In the genomic region with DNA sequence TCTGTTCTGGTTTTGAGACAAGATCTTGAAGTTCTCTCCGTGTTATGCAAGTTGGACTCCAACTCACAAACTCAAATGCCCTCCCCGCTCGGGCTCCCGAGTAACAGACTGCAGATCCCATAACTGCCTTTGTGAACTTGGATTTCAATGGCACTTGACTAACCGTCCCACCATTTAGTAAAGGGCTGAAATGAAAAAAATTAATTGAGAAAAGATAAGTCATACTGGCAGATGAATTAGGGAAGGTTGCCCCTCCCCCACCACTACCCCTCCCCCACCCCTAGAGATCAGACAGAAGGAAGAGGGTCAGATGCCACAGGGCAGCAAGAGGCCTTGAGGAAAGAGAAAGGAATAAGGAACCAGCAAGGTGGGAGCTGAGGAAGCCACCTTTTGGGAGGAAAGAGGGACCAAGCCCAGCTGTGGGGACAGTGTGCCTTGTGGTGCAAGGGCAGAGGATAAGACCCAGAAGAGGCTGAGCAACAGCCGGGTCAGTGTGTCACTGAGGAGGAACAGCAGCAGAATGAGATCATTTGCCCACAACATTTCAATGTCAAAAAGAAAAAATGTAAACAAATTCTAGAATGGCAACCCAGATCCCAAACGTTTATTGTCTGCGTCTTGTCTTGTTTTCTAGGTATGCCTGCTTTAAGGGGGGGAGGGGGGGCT, we compare ENCODE assay signal across 26 mouse cellular contexts. TPM values are rescaled to one million over a fixed set of nuclear protein-coding genes. Genes with fewer than 3 reads are reported as not detected.
A peak's percentile ranks its signal among the peaks of the same experiment; 100 is the strongest.
DNase-seq lines count a peak whose midpoint lies in the region; ATAC-seq and TF ChIP-seq lines count a peak whose summit lies in the region.
"Had no signal": no experiment of that assay in that cellular context is flagged by ENCODE, and none has a peak within 500 bp of the region (broad histone marks: within the 10 kb centered on the region; RNA-seq: fewer than 3 reads in every experiment).

No protein-coding gene starts in this region.

- no peak; the same call in 1 of the 2 replicates for TF ChIP-seq EP300 in lung, postnatal 0 days (IDR thresholded peaks at IDR 0.05)

- ATAC-seq in hindbrain, embryonic 12.5 days (ENCODE audit: low FRiP score), result no peak
- no peak for ATAC-seq in midbrain, embryonic 11.5 days (ENCODE audit: low FRiP score)
- no peak for ATAC-seq in midbrain, embryonic 14.5 days (ENCODE audit: low FRiP score, low TSS enrichment)
- ATAC-seq in lung, postnatal 0 days, result peak; percentile 79
- ATAC-seq: activated CD4-positive, CD25-positive, alpha-beta regulatory T cell, adult 4 months; forebrain, embryonic 16.5 days; hindbrain, postnatal 0 days; Patski had no signal

- TF ChIP-seq POLR2A in myocyte (IDR thresholded peaks at IDR 0.05; ENCODE audit: insufficient read length, low read depth), result no peak

- no peak for TF ChIP-seq CTCF in lung, postnatal 0 days (IDR thresholded peaks at IDR 0.05)

- H3K9ac ChIP-seq in hindbrain, embryonic 12.5 days, result no peak overlapping the region
- no peak overlapping the region for H3K9ac ChIP-seq in midbrain, embryonic 11.5 days (ENCODE audit: low read length)
- no peak overlapping the region for H3K9ac ChIP-seq in midbrain, embryonic 14.5 days (replicated peaks; ENCODE audit: low read length)
- H3K9ac ChIP-seq in lung, postnatal 0 days (replicated peaks; ENCODE audit: low read depth), result no peak overlapping the region
- H3K9ac ChIP-seq: embryonic facial prominence, embryonic 13.5 days; forebrain, embryonic 12.5 days; heart, embryonic 13.5 days; hindbrain, embryonic 13.5 days had no signal

- no peaks in the 10 kb centered on the region for H3K36me3 ChIP-seq in hindbrain, embryonic 10.5 days
- H3K36me3 ChIP-seq in hindbrain, embryonic 12.5 days, result no peaks in the 10 kb centered on the region
- H3K36me3 ChIP-seq in midbrain, embryonic 11.5 days (ENCODE audit: control insufficient read depth, insufficient read depth, low read length), result no peaks in the 10 kb centered on the region
- no peaks in the 10 kb centered on the region for H3K36me3 ChIP-seq in midbrain, embryonic 14.5 days (ENCODE audit: control insufficient read depth, insufficient read depth, low read length)
- H3K36me3 ChIP-seq in lung, postnatal 0 days (ENCODE audit: insufficient read depth, low read length), result no peaks in the 10 kb centered on the region
- H3K36me3 ChIP-seq in myocyte (ENCODE audit: control insufficient read depth, insufficient read depth), result no peaks in the 10 kb centered on the region
- H3K36me3 ChIP-seq: embryonic facial prominence, embryonic 13.5 days; forebrain, embryonic 12.5 days; heart, embryonic 13.5 days; hindbrain, embryonic 13.5 days had no signal

- DNase-seq in hindbrain, embryonic 10.5 days (ENCODE audit: low spot score), result no peak
- DNase-seq in midbrain, embryonic 11.5 days (ENCODE audit: low spot score, missing footprints), result peak; percentile 78
- no peak for DNase-seq in midbrain, embryonic 14.5 days
- DNase-seq in lung, postnatal 0 days (ENCODE audit: low spot score), result peak; percentile 42
- DNase-seq in heart, adult 8-10 months (ENCODE audit: low spot score), result no peak
- DNase-seq in layer of hippocampus, postnatal 14 days (ENCODE audit: low spot score in 2 of 2), result no peak
- DNase-seq: adrenal gland, postnatal 36 days; B cell, adult 2 months; cerebellum, adult 2 months; gastrocnemius, postnatal 14 days; heart, adult 2 months; heart, postnatal 36 days had no signal

- H3K4me1 ChIP-seq in hindbrain, embryonic 10.5 days (replicated peaks), result peaks cover 15% of the 10 kb centered on the region
- H3K4me1 ChIP-seq in hindbrain, embryonic 12.5 days, result peaks cover 10% of the 10 kb centered on the region; the same call in 1 of the 2 replicates
- H3K4me1 ChIP-seq in midbrain, embryonic 11.5 days (ENCODE audit: control insufficient read depth, insufficient read depth, low read length), result no peaks in the 10 kb centered on the region
- no peaks in the 10 kb centered on the region for H3K4me1 ChIP-seq in midbrain, embryonic 14.5 days (ENCODE audit: control insufficient read depth, insufficient read depth, low read length)
- H3K4me1 ChIP-seq in lung, postnatal 0 days (ENCODE audit: insufficient read depth, low read depth, low read length), result no peaks in the 10 kb centered on the region; the same call in 1 of the 2 replicates
- H3K4me1 ChIP-seq: embryonic facial prominence, embryonic 13.5 days had no signal

- H3K79me2 ChIP-seq in myocyte (ENCODE audit: control insufficient read depth, insufficient read depth), result no peaks in the 10 kb centered on the region

- H3K27me3 ChIP-seq in hindbrain, embryonic 10.5 days (ENCODE audit: insufficient read depth, poor library complexity, severe bottlenecking), result no peaks in the 10 kb centered on the region
- H3K27me3 ChIP-seq in hindbrain, embryonic 12.5 days, result no peaks in the 10 kb centered on the region
- no peaks in the 10 kb centered on the region for H3K27me3 ChIP-seq in midbrain, embryonic 11.5 days (ENCODE audit: control insufficient read depth, insufficient read depth, low read length)
- no peaks in the 10 kb centered on the region for H3K27me3 ChIP-seq in midbrain, embryonic 14.5 days (ENCODE audit: control insufficient read depth, insufficient read depth, low read length)
- no peaks in the 10 kb centered on the region for H3K27me3 ChIP-seq in lung, postnatal 0 days (replicated peaks; ENCODE audit: insufficient read depth, low read length)
- H3K27me3 ChIP-seq in myocyte (ENCODE audit: control insufficient read depth, insufficient read depth, insufficient read length), result no peaks in the 10 kb centered on the region
- H3K27me3 ChIP-seq: embryonic facial prominence, embryonic 13.5 days; forebrain, embryonic 12.5 days; heart, embryonic 13.5 days; hindbrain, embryonic 13.5 days had no signal

- H3ac ChIP-seq in myocyte (ENCODE audit: control insufficient read depth, insufficient read length), result no peak overlapping the region

- WGBS in hindbrain, embryonic 10.5 days, result 64% methylated on average over 8 of the region's 8 CpGs
- WGBS in hindbrain, embryonic 12.5 days, result 68% methylated on average over 8 of the region's 8 CpGs
- WGBS in midbrain, embryonic 11.5 days, result 68% methylated on average over 8 of the region's 8 CpGs
- 73% methylated on average over 8 of the region's 8 CpGs for WGBS in midbrain, embryonic 14.5 days
- 51% methylated on average over 8 of the region's 8 CpGs for WGBS in lung, postnatal 0 days

- H3K9me3 ChIP-seq in hindbrain, embryonic 10.5 days, result no peaks in the 10 kb centered on the region
- no peaks in the 10 kb centered on the region for H3K9me3 ChIP-seq in hindbrain, embryonic 12.5 days (replicated peaks)
- H3K9me3 ChIP-seq in midbrain, embryonic 11.5 days (ENCODE audit: control insufficient read depth, low read length), result no peaks in the 10 kb centered on the region
- no peaks in the 10 kb centered on the region for H3K9me3 ChIP-seq in midbrain, embryonic 14.5 days (ENCODE audit: control insufficient read depth, low read length)
- no peaks in the 10 kb centered on the region for H3K9me3 ChIP-seq in lung, postnatal 0 days (ENCODE audit: low read length)
- H3K9me3 ChIP-seq: embryonic facial prominence, embryonic 13.5 days; forebrain, embryonic 12.5 days; heart, embryonic 13.5 days had no signal

- no peak overlapping the region for H3K4me3 ChIP-seq in hindbrain, embryonic 10.5 days
- no peak overlapping the region for H3K4me3 ChIP-seq in hindbrain, embryonic 12.5 days
- H3K4me3 ChIP-seq in midbrain, embryonic 11.5 days (ENCODE audit: low read depth, low read length), result no peak overlapping the region
- no peak overlapping the region for H3K4me3 ChIP-seq in midbrain, embryonic 14.5 days (replicated peaks; ENCODE audit: low read depth, low read length)
- no peak overlapping the region for H3K4me3 ChIP-seq in lung, postnatal 0 days (ENCODE audit: low read depth, low read length)
- H3K4me3 ChIP-seq in myocyte, result no peak overlapping the region
- H3K4me3 ChIP-seq: embryonic facial prominence, embryonic 13.5 days; forebrain, embryonic 12.5 days; heart, adult 2 months; heart, embryonic 13.5 days; hindbrain, embryonic 13.5 days had no signal

- no peak overlapping the region for H3K4me2 ChIP-seq in hindbrain, embryonic 12.5 days (replicated peaks)
- H3K4me2 ChIP-seq in midbrain, embryonic 11.5 days, result no peak overlapping the region
- H3K4me2 ChIP-seq in midbrain, embryonic 14.5 days (ENCODE audit: low read length), result no peak overlapping the region
- no peak overlapping the region for H3K4me2 ChIP-seq in lung, postnatal 0 days (replicated peaks; ENCODE audit: low read depth, low read length)
- H3K4me2 ChIP-seq in myocyte (ENCODE audit: low read depth), result peak overlapping the region; percentile 29
- H3K4me2 ChIP-seq: embryonic facial prominence, embryonic 13.5 days; forebrain, embryonic 12.5 days; heart, embryonic 13.5 days; hindbrain, embryonic 13.5 days had no signal

- peak overlapping the region; percentile 69; the same call in 1 of the 2 replicates for H3K27ac ChIP-seq in hindbrain, embryonic 10.5 days
- H3K27ac ChIP-seq in hindbrain, embryonic 12.5 days, result no peak overlapping the region
- no peak overlapping the region for H3K27ac ChIP-seq in midbrain, embryonic 11.5 days (ENCODE audit: low read depth, low read length)
- no peak overlapping the region for H3K27ac ChIP-seq in midbrain, embryonic 14.5 days (replicated peaks; ENCODE audit: low read depth, low read length)
- no peak overlapping the region for H3K27ac ChIP-seq in lung, postnatal 0 days (ENCODE audit: low read length)
- H3K27ac ChIP-seq: embryonic facial prominence, embryonic 13.5 days; forebrain, embryonic 12.5 days; heart, adult 2 months; heart, embryonic 13.5 days; hindbrain, embryonic 13.5 days; hindbrain, postnatal 0 days had no signal

RNA-seq across cellular contexts. Expression of gene Kalrn, which starts 21.4 kb away (rescaled TPM):
- 14.2 and 16.6 TPM in 2 replicates for polyA plus RNA-seq in hindbrain, embryonic 10.5 days (2016; fragmentation: Nextera tagmentation; extraction: Ambion mirVana)
- 28.3 and 33.2 TPM in 2 replicates for polyA plus RNA-seq in hindbrain, embryonic 12.5 days (2016; fragmentation: Nextera tagmentation; extraction: Ambion mirVana)
- 15.5 and 16.8 TPM in 2 replicates for polyA plus RNA-seq in midbrain, embryonic 11.5 days (2014; fragmentation: Nextera tagmentation; extraction: Ambion mirVana)
- polyA plus RNA-seq in midbrain, embryonic 14.5 days (2014; fragmentation: Nextera tagmentation; extraction: Ambion mirVana), result 40.1 and 44.6 TPM in 2 replicates
- 12.7 and 13.6 TPM in 2 replicates for polyA plus RNA-seq in lung, postnatal 0 days (2015; fragmentation: Nextera tagmentation; extraction: Ambion mirVana)
- 5.5 TPM for polyA plus RNA-seq in myocyte (2012; fragmentation: generic; extraction: Trizol)
- total RNA-seq in heart, adult 8-10 months (2022), result 10 to 100 TPM; 25.1 to 32.5 (median 29.6) TPM
- 100 to 1,000 TPM; 419 to 451 TPM for total RNA-seq in layer of hippocampus, postnatal 14 days (2021)

RNA-seq across cellular contexts. Expression of gene Ropn1, which starts 55.0 kb away (rescaled TPM):
- polyA plus RNA-seq in hindbrain, embryonic 10.5 days (2016; fragmentation: Nextera tagmentation; extraction: Ambion mirVana), result not detected in 2 replicates
- polyA plus RNA-seq in hindbrain, embryonic 12.5 days (2016; fragmentation: Nextera tagmentation; extraction: Ambion mirVana), result not detected in 2 replicates
- polyA plus RNA-seq in midbrain, embryonic 11.5 days (2014; fragmentation: Nextera tagmentation; extraction: Ambion mirVana), result not detected in 2 replicates
- polyA plus RNA-seq in midbrain, embryonic 14.5 days (2014; fragmentation: Nextera tagmentation; extraction: Ambion mirVana), result not detected in 2 replicates
- polyA plus RNA-seq in lung, postnatal 0 days (2015; fragmentation: Nextera tagmentation; extraction: Ambion mirVana), result not detected in 2 replicates
- polyA plus RNA-seq in myocyte (2012; fragmentation: generic; extraction: Trizol), result not detected
- not detected for total RNA-seq in heart, adult 8-10 months (2022)
- total RNA-seq in layer of hippocampus, postnatal 14 days (2021), result not detected
- total RNA-seq: adrenal gland, adult 18-20 months; adrenal gland, postnatal 36 days; common myeloid progenitor, adult 5-6 weeks; gastrocnemius, postnatal 14 days; heart, adult 2 months; hindbrain, postnatal 0 days had no signal
- polyA plus RNA-seq: activated CD4-positive, CD25-positive, alpha-beta regulatory T cell, adult 4 months; embryonic facial prominence, embryonic 13.5 days; forebrain, embryonic 12.5 days; forebrain, embryonic 16.5 days; frontal cortex, adult 2 months; hindbrain, embryonic 13.5 days; intestine, embryonic 14.5 days; Patski had no signal

Comparison
In these comparisons a context has a peak if more than half of its experiments do, and no peak if none do; other contexts are left out.
1. DNase-seq: peak in midbrain, embryonic 11.5 days (single experiment) and lung, postnatal 0 days (single experiment); none in hindbrain, embryonic 10.5 days (single experiment), midbrain, embryonic 14.5 days (single experiment), heart, adult 8-10 months (single experiment) and layer of hippocampus, postnatal 14 days (0 of 2).